21 mouse cellular contexts compared by ENCODE assay signal in the genomic region with DNA sequence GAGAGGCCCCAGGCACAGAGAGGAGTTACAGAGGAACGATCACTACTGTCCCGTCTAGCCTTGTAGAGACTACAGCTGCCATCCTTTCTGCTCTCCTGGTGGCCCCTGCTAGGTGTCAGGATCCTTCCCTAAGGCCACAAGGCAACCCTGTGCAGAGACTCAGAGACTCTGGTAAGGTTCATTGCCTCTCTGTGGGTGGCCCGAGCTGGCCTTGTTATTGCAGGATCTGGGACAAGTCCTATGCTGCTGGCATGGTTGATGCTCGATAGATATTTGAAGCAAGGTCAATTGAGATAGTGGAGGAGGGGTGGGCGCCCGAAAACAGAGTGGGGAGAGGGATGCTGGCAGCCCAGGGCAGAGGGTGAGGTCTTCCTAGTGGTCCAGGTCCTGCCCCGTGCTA. TPM values are rescaled to one million over a fixed set of nuclear protein-coding genes. Genes with fewer than 3 reads are reported as not detected.
A peak's percentile ranks its signal among the peaks of the same experiment; 100 is the strongest.
DNase-seq lines count a peak whose midpoint lies in the region; ATAC-seq and TF ChIP-seq lines count a peak whose summit lies in the region.
"Had no signal": no experiment of that assay in that cellular context is flagged by ENCODE, and none has a peak within 500 bp of the region (broad histone marks: within the 10 kb centered on the region; RNA-seq: fewer than 3 reads in every experiment).

No protein-coding gene starts in this region.

- no peaks in the 10 kb centered on the region for H3K36me3 ChIP-seq in midbrain, embryonic 12.5 days
- no peaks in the 10 kb centered on the region for H3K36me3 ChIP-seq in midbrain, postnatal 0 days (ENCODE audit: insufficient read depth, low read length)
- no peaks in the 10 kb centered on the region for H3K36me3 ChIP-seq in kidney, embryonic 15.5 days
- no peaks in the 10 kb centered on the region for H3K36me3 ChIP-seq in stomach, postnatal 0 days (ENCODE audit: control insufficient read depth, insufficient read depth, low read length)
- H3K36me3 ChIP-seq: forebrain, embryonic 12.5 days; G1E; hindbrain, embryonic 15.5 days; liver, embryonic 15.5 days; neural tube, embryonic 13.5 days had no signal

- no peak for TF ChIP-seq EP300 in stomach, postnatal 0 days (optimal IDR thresholded peaks at IDR 0.05)

- ATAC-seq in midbrain, embryonic 12.5 days (ENCODE audit: low FRiP score, low read depth): peak; percentile 24; the same call in 1 of the 2 replicates
- no peak for ATAC-seq in midbrain, postnatal 0 days (ENCODE audit: low FRiP score)
- peak; percentile 26; the same call in 1 of the 2 replicates for ATAC-seq in kidney, embryonic 15.5 days (replicated peaks; ENCODE audit: low FRiP score)
- ATAC-seq in stomach, postnatal 0 days (ENCODE audit: low FRiP score, low TSS enrichment): no peak
- ATAC-seq: intestine, postnatal 0 days had no signal

- no peak overlapping the region for H3K27ac ChIP-seq in midbrain, embryonic 12.5 days (replicated peaks)
- H3K27ac ChIP-seq in midbrain, postnatal 0 days (ENCODE audit: low read depth, low read length): no peak overlapping the region
- peak overlapping the region; percentile 18; the same call in 1 of the 2 replicates for H3K27ac ChIP-seq in kidney, embryonic 15.5 days
- H3K27ac ChIP-seq in stomach, postnatal 0 days (replicated peaks): no peak overlapping the region
- H3K27ac ChIP-seq: forebrain, embryonic 12.5 days; hindbrain, embryonic 15.5 days; liver, embryonic 15.5 days; macrophage; neural tube, embryonic 13.5 days had no signal

- no peaks in the 10 kb centered on the region for H3K9me3 ChIP-seq in midbrain, embryonic 12.5 days
- no peaks in the 10 kb centered on the region for H3K9me3 ChIP-seq in midbrain, postnatal 0 days (ENCODE audit: low read length)
- no peaks in the 10 kb centered on the region for H3K9me3 ChIP-seq in kidney, embryonic 15.5 days (replicated peaks)
- no peaks in the 10 kb centered on the region for H3K9me3 ChIP-seq in stomach, postnatal 0 days (ENCODE audit: control insufficient read depth, low read length)
- H3K9me3 ChIP-seq: forebrain, embryonic 12.5 days; hindbrain, embryonic 15.5 days; liver, embryonic 15.5 days; neural tube, embryonic 13.5 days had no signal

- no peak overlapping the region for H3K4me3 ChIP-seq in midbrain, embryonic 12.5 days
- no peak overlapping the region for H3K4me3 ChIP-seq in midbrain, postnatal 0 days (ENCODE audit: low read depth, low read length)
- H3K4me3 ChIP-seq in kidney, embryonic 15.5 days (replicated peaks): no peak overlapping the region
- H3K4me3 ChIP-seq in stomach, postnatal 0 days (ENCODE audit: low read depth, low read length): no peak overlapping the region
- H3K4me3 ChIP-seq: forebrain, embryonic 12.5 days; hindbrain, embryonic 15.5 days; liver, embryonic 15.5 days; neural tube, embryonic 13.5 days had no signal

- WGBS in midbrain, embryonic 12.5 days: 80% methylated on average over 7 of the region's 7 CpGs
- 83% methylated on average over 7 of the region's 7 CpGs for WGBS in midbrain, postnatal 0 days
- 41% methylated on average over 7 of the region's 7 CpGs for WGBS in kidney, embryonic 15.5 days
- 75% methylated on average over 7 of the region's 7 CpGs for WGBS in stomach, postnatal 0 days

- no peak overlapping the region for H3K9ac ChIP-seq in midbrain, embryonic 12.5 days (replicated peaks)
- no peak overlapping the region for H3K9ac ChIP-seq in midbrain, postnatal 0 days (replicated peaks; ENCODE audit: low read length, poor library complexity, severe bottlenecking)
- H3K9ac ChIP-seq in kidney, embryonic 15.5 days: no peak overlapping the region
- H3K9ac ChIP-seq in stomach, postnatal 0 days (ENCODE audit: low read length): no peak overlapping the region; the same call in 1 of the 2 replicates
- H3K9ac ChIP-seq: forebrain, embryonic 12.5 days; hindbrain, embryonic 15.5 days; liver, embryonic 15.5 days; neural tube, embryonic 13.5 days had no signal

- no peak for TF ChIP-seq CTCF in midbrain, postnatal 0 days (IDR thresholded peaks at IDR 0.05)
- no peak for TF ChIP-seq CTCF in stomach, postnatal 0 days (IDR thresholded peaks at IDR 0.05; ENCODE audit: low read depth)

- H3K4me2 ChIP-seq in midbrain, embryonic 12.5 days (replicated peaks): no peak overlapping the region
- H3K4me2 ChIP-seq in midbrain, postnatal 0 days (ENCODE audit: low read depth, low read length, poor library complexity, severe bottlenecking): no peak overlapping the region
- H3K4me2 ChIP-seq in kidney, embryonic 15.5 days: no peak overlapping the region
- H3K4me2 ChIP-seq in stomach, postnatal 0 days (replicated peaks; ENCODE audit: low read depth): no peak overlapping the region
- H3K4me2 ChIP-seq: forebrain, embryonic 12.5 days; hindbrain, embryonic 15.5 days; liver, embryonic 15.5 days; midbrain, embryonic 11.5 days; neural tube, embryonic 13.5 days had no signal

- H3K27me3 ChIP-seq in midbrain, embryonic 12.5 days: no peaks in the 10 kb centered on the region
- H3K27me3 ChIP-seq in midbrain, postnatal 0 days (ENCODE audit: insufficient read depth, low read length): no peaks in the 10 kb centered on the region
- no peaks in the 10 kb centered on the region for H3K27me3 ChIP-seq in kidney, embryonic 15.5 days
- H3K27me3 ChIP-seq in stomach, postnatal 0 days (ENCODE audit: control insufficient read depth, insufficient read depth, low read length): no peaks in the 10 kb centered on the region
- H3K27me3 ChIP-seq: forebrain, embryonic 12.5 days; hindbrain, embryonic 15.5 days; liver, embryonic 15.5 days; neural tube, embryonic 13.5 days had no signal

- H3K4me1 ChIP-seq in midbrain, embryonic 12.5 days: peaks cover 17% of the 10 kb centered on the region
- no peaks in the 10 kb centered on the region for H3K4me1 ChIP-seq in midbrain, postnatal 0 days (ENCODE audit: insufficient read depth, low read length)
- H3K4me1 ChIP-seq in kidney, embryonic 15.5 days: peaks cover 83% of the 10 kb centered on the region
- H3K4me1 ChIP-seq in stomach, postnatal 0 days (replicated peaks; ENCODE audit: control insufficient read depth, insufficient read depth): peaks cover 2% of the 10 kb centered on the region; the same call in 1 of the 2 replicates
- H3K4me1 ChIP-seq: liver, embryonic 15.5 days had no signal

- peak; percentile 35 for DNase-seq in cerebellum, adult 9-11 months
- DNase-seq in cerebellum, postnatal 14 days: no peak
- no peak for DNase-seq in midbrain, postnatal 0 days (ENCODE audit: low spot score)
- peak; percentile 12 for DNase-seq in stomach, postnatal 0 days (ENCODE audit: low spot score)
- DNase-seq in right cerebral cortex, adult 18-20 months: no peak
- DNase-seq in Muller cell, postnatal 12 days (ENCODE audit: inconsistent ontology term): no peak
- DNase-seq: cerebellum, adult 18-20 months; gastrocnemius, postnatal 10 days; heart, adult 18-20 months; heart, postnatal 36 days; thymus, postnatal 25 days had no signal

RNA-seq across cellular contexts. Expression of gene Kazn, which starts 23.4 kb away (rescaled TPM):
- 20.9 and 22.0 TPM in 2 replicates for polyA plus RNA-seq in midbrain, embryonic 12.5 days (2016; fragmentation: Nextera tagmentation; extraction: Ambion mirVana)
- total RNA-seq in midbrain, postnatal 0 days (2014; rRNA removed): 70.2 and 87.2 TPM in 2 replicates
- polyA plus RNA-seq in midbrain, postnatal 0 days (2015; fragmentation: Nextera tagmentation; extraction: Ambion mirVana): 23.6 and 25.6 TPM in 2 replicates
- 15.9 and 16.4 TPM in 2 replicates for polyA plus RNA-seq in kidney, embryonic 15.5 days (2015; fragmentation: Nextera tagmentation; extraction: Ambion mirVana)
- 11.4 and 13.6 TPM in 2 replicates for polyA plus RNA-seq in stomach, postnatal 0 days (2015; fragmentation: Nextera tagmentation; extraction: Ambion mirVana)
- polyA plus RNA-seq: G1E, macrophage had no signal

Comparison
In these comparisons a context has a peak if more than half of its experiments do, and no peak if none do; other contexts are left out.
1. DNase-seq: peak in cerebellum, adult 9-11 months (single experiment) and stomach, postnatal 0 days (single experiment); none in cerebellum, postnatal 14 days (0 of 2), midbrain, postnatal 0 days (single experiment), right cerebral cortex, adult 18-20 months (single experiment) and Muller cell, postnatal 12 days (single experiment).
2. ATAC-seq: peak in midbrain, embryonic 12.5 days (single experiment) and kidney, embryonic 15.5 days (single experiment); none in midbrain, postnatal 0 days (single experiment) and stomach, postnatal 0 days (single experiment).